Mouse (Mus musculus) testis, postnatal 10 days (tissue): Measurements from ENCODE around the gene Hoxa6.

Source experiments
- DNase-seq: peaks from one replicate; pipeline ENCODE4 v3.0.0; 2021; ENCODE audit warnings: low spot score

Hoxa6 gene

GRCm38 (mm10) chr6:52240389-52241000 lies 32.0 kb upstream of the Hoxa6 start, which contains the start of gene Hoxa10:
Hoxa10 (minus strand) TSS chr6:52240854.
- peak; percentile 88 for DNase-seq

DNA sequence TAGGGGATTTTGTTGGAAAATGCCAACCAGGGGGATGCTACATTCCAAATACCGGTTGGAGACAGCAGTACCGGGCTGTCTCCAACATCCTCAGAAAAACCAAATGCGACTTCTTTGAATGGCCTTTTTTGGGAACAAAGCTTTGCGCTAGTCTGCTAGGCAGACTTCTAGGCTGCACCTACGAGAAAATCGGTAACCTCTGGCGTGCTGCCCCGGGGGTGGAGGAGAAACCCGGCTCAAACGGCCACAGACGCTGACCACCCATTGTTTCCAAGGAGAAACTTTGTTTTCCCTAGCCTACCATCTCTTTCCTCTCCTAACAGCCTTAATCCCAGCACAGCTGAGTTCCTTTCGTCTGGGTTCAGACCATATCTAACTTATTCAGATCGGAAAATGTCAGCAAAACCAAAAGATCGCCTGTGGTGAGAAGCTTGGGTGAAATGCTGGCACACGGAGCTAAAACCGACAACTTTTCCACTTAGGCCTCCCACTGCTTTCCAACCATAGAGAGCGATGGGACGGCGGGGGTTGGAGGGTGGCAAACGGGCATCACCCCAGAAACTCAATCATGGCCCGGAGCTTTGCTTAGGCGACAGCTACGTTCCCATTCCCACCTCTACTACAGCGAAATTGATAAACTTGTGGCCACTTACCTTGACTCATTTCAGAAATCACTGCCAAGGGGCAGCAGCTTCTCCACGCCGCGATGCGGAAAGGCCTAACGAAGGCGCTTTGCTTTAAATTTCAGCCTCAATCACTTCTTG lies 31.3 kb upstream of the Hoxa6 start:
- DNase-seq: peak; percentile 45

- peak; percentile 34 for DNase-seq
Measured at GRCm38 (mm10) chr6:52238976-52239375, 30.5 kb upstream of the Hoxa6 start.

GRCm38 (mm10) chr6:52238155-52238545 lies 29.6 kb upstream of the Hoxa6 start:
- DNase-seq: peak; percentile 32

- peak; percentile 34 for DNase-seq
Measured at GRCm38 (mm10) chr6:52237346-52238154, 29.0 kb upstream of the Hoxa6 start.

- DNase-seq: peak; percentile 20
Measured at GRCm38 (mm10) chr6:52236806-52237205, 28.3 kb upstream of the Hoxa6 start.

DNA sequence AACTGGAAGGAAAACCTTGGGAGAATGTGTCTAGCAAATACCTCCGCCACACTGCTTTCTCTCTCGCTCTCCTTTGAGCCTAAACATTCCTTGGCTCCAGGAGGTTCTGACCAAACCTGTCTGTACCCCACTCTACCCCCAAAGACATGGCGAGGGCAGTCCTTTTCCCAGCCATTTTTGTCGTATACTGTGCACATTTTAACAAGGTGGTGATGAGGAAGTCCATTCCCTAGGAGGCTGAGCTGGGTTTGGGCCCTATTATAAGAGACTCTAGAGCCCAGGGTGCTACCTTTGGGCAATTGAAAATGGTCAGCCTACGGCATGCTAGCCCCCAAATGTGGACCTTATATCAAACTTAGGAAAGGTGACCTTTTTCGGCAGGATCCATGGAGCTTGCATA lies 27.3 kb upstream of the Hoxa6 start:
- peak; percentile 31 for DNase-seq

- DNase-seq: peak; percentile 36
Measured at GRCm38 (mm10) chr6:52235267-52235666, 26.7 kb upstream of the Hoxa6 start.

DNA sequence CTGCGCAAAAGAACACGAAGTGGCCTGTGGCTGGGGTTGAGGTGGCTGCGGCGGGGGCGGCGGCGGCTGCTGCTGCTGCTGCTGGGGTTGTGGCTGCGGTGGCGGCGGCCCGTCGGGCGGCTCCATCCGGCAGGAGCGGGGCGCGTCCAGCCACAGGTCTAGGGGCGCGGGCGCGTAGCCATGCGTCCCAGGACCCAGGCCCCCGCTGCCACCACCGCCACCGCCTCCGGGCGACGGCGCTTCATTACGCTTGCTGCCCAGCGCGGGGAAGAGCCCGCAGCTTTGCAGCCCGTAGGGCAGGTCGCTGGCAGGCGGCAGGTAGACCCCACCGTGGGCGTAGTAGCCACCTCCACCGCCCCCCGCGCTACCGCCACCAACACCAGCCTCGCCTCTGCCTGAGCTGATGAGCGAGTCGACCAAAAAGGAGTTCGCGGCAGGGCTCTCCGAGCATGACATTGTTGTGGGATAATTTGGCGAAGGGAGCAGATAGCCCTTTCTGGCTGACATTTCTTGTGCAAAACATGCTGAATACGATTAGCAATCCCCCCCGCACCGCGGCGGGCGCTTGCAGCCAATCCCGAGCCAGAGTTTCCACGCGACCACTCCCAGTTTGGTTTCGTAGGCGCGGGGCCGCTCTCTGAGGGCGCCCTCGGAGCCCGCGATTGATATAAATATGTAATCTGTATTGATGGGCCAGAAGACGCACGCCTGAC lies 26.1 kb upstream of the Hoxa6 start:
- DNase-seq: peak; percentile 41

- DNase-seq: peak; percentile 58
Measured at GRCm38 (mm10) chr6:52233546-52234427, 25.3 kb upstream of the Hoxa6 start.

- peak; percentile 41 for DNase-seq
Measured at GRCm38 (mm10) chr6:52232984-52233545, 24.5 kb upstream of the Hoxa6 start.

DNA sequence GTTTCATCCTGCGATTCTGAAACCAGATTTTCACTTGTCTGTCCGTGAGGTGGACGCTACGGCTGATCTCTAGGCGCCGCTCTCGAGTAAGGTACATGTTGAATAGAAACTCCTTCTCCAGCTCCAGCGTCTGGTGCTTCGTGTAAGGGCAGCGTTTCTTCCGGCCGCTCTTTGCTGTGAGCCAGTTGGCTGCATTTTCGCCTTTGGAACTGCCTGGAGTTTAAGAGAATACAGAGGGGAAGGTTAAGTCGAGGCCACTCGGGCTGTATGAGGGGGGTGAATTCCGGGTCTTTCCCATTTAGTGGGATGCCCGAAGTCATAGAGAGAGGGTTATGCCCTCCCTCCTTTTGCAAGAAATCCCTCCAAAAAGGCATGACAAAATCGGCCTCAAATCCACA lies 24.0 kb upstream of the Hoxa6 start:
- peak; percentile 43 for DNase-seq

DNA sequence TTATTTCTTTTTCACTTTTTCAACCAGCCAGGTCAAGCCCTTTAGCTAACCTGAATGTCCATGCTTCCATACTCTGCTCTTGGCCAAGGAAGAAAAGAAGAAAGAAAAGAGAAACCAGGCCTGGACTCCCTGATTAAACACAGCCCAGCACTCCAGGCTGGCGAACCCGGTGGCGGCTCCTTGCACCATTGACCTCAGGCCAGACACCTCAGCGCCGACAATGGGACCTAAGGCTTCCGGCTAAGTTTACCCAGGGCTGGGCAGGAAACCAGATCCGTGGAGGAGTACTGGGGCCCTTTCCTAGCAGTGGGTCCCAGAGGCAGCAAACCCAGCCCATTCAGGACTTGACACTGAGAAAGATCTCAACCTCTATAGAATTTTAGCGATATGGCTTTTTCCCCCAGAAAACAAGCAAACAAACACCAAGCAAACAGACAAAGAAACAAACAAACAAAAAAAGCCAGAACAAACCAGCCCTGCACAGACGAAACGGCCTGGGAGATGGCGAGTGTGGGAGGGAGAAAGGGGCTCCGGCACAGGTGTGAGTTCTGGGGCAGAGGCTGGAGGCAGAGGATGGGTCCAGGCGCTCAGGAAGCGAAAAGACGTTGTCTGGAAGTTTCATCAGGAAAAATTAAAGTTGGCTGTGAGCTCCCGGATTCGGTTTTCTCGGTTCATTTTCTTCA lies 23.5 kb upstream of the Hoxa6 start:
- no peak for DNase-seq

DNA sequence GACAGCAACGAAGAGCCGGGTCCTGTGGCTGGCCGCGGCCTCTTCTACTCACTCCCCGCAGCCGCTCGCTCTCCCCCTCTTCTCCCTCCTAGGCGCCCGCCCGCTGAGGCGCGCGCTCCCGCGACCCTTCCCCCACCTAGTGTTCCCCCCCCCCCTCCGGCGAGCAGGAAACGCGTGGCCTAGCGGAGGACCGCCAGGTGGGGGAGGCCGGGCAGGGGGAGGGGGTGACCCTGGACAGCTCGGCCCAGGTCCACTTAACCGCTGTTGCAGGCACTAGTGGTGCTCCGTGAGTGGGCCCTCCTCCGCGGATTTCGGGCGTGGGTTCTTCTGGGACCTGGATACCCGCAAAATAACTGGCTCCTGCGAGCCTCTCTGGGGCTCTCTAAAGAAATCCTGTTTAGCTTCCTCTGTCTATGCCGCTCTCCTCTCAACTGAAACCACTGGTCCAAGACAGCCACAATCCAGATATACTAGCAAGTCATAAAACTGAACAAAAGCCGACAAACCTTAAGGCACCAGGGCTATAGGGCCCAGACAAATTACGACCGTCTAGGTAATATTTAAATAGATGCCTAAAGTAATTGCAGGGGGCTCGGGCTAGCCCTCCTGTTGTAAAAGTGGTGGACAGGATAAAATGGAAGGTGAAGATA lies 22.1 kb upstream of the Hoxa6 start, which contains the start of gene Hoxa9:
Hoxa9 (minus strand) TSS at position 574 of the 650 bp plus-strand sequence.
- DNase-seq: no peak

DNA sequence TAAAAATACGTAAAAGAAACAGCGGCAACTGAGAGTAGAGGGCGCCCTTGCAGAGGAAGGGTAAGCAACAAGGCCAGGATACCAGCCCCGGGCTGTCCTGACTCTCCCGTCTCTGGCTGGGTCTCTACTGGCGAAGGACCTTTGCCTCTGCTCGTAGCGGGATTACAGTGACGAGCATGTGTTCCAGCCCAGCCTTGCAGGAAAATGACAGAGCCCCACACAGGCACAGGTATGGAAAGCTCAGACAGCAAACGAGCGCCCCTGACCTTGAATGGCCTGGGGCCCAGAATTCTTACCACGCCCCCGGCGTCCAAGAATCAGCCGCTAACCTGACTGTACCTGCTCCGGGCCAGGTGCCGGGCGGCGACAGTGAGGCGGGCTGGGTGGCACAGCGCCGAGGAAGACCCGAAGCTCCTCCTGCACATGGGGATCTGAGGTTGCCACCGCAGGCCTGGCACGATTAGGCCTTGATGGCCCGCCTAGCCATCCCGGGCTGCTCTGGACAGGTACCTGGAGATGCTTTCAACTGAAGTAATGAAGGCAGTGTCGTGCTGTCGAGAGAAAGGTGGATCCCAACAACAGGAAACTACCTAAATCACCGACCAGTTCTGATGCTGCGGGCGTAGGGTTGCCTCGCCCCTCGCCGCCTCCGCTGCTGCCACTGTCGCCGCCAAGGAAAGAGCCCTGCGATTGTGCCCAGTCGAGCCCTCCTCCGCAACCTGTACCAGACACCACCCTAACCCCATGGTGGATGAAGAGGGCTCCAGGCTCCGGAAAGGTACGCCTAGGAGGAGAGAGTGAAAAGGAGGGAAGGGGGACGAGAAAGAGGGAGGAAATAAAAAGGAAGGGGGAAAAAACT lies 21.3 kb upstream of the Hoxa6 start:
- no peak for DNase-seq

DNA sequence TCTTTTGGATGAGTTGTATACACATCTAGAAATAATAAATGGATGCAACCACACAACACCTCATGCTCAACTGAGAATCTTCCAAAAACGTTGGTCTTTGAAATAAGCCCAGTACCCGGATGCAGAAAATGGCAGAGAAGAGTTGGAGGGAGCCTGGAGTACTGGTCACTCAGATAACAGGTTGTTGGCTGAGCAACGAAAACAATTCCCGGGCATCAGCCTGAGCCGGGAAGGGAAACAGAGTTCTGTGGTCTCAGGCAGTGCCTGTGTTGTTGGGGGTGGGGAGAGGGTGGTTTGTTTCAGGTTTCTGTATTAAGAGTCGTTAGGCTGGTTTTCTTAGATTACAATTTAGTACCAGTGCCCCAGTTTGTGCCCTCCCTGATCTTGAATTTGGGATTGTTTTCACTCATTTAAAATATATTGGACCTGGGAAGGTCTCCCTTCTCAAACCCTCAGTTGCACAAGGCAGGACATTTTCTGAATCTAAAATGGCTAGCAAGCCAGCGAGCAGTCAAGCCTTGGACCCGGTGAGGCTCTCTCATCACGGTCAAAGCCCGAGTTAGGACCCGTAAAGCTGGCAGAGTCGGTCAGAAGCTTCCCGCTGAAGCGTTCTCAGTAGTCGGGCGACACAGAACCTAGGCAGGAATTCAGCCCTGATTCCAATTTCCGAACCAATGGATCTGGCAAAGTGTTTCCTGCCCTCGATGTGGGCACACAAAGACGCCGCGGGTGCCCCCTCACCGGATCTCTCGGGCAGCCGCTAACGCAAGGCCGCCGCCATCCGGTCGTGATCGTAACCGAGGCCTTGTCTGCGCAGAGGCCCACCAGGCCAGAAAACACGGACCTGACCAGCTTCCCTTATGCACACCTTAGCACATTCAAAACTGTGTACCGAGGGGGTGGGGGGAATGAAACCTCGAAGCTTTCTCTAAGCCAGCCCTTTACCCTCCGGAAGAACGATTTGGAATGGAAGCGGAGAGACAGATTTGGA lies 20.2 kb upstream of the Hoxa6 start:
- no peak for DNase-seq

DNA sequence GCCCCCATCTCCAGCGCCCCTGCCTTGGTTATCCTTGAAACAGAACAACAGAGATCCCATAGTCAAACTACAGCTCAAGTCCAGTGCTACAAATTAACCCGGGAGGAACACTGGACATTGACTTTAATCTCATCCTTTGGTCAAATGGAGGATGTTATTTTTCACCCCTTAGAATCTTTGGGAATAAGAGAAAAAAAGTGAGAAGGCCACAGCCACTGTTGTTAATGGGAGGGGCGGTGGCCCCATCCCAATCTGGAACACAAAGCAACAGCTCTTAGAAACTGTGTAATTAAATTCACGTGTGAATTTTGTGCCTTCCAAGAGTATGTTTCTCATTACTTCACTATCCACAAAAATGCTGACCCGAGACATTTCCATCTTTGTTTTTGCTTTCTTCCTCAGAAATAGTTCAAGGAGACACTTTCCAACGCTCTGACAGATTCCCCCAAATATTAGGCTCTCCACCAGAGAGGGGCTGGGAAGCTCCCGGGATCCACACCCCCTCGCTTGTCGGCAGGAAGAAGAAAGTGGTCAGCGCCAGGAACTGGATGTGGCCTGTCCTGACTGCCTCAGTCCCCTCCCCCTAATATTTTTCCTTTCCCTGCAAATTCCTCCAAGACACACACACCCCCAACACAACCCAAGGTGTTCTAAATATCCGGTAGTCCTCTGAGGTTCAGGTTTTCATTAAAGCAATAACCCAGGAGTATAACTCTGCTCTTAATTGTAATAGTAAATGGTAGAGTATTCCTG lies 19.1 kb upstream of the Hoxa6 start:
- no peak for DNase-seq
